Mouse (Mus musculus): ENCODE measurements around the gene Gm20388.
A peak's percentile ranks its signal among the peaks of the same experiment; 100 is the strongest.

GRCm38 (mm10) chr8:122656056-122656999, 2745.7 kb downstream of the Gm20388 start:
- TF ChIP-seq CTCF (IDR thresholded peaks at IDR 0.05; ENCODE audit: low read depth, low read length) (no peak), TAL1 (conservative IDR thresholded peaks at IDR 0.05; ENCODE audit: low read depth, low read length) (0 out of 2 replicates have a peak, but pooled peaks have one; percentile 13), GATA1 (IDR thresholded peaks at IDR 0.05; ENCODE audit: borderline replicate concordance, low read length) (no peak)

Data from G1E (cell line).